Mouse (Mus musculus) liver, embryonic 15.5 days (tissue): ENCODE data around the gene Filip1. TPM values are rescaled to one million over a fixed set of nuclear protein-coding genes. Genes with fewer than 3 reads are reported as not detected.
"Not testable (repeated sequence)": the region's sequence is repeated elsewhere in the genome, so short reads cannot be mapped to it uniquely, and the experiment has no call there.

Experiments used
- ATAC-seq: fragments of 200-750 bp; cut with Nextera tagmentation; 2 replicates; pipeline ENCODE4 v1.8.0; 2017; ENCODE audit warnings: moderate number of reproducible peaks, mild to moderate bottlenecking, moderate library complexity; ENCODE audit not compliant: insufficient read depth
- H3K27ac ChIP-seq: fragments of 300-500 bp; sonication (generic); replicated peaks from 2 replicates; pipeline ENCODE4 v1.5.1; 2015; ENCODE audit warnings: mild to moderate bottlenecking, inconsistent platforms
- H3K27me3 ChIP-seq: fragments of 300-500 bp; sonication (generic); 2 replicates; pipeline ENCODE4 v1.6.1; 2015; ENCODE audit warnings: mild to moderate bottlenecking, inconsistent platforms
- H3K36me3 ChIP-seq: fragments of 300-500 bp; sonication (generic); replicated peaks from 2 replicates; pipeline ENCODE4 v1.6.1; 2015; ENCODE audit warnings: moderate library complexity, mild to moderate bottlenecking, inconsistent platforms
- H3K4me1 ChIP-seq: fragments of 300-500 bp; sonication (generic); replicated peaks from 2 replicates; pipeline ENCODE4 v1.6.1; 2015; ENCODE audit warnings: inconsistent platforms
- H3K4me2 ChIP-seq: fragments of 300-500 bp; sonication (generic); 2 replicates; pipeline ENCODE4 v1.6.1; 2015; ENCODE audit warnings: moderate library complexity, mild to moderate bottlenecking, inconsistent platforms
- H3K4me3 ChIP-seq: fragments of 300-500 bp; sonication (generic); replicated peaks from 2 replicates; pipeline ENCODE4 v1.5.1; 2015; ENCODE audit warnings: mild to moderate bottlenecking, inconsistent platforms
- H3K9ac ChIP-seq: fragments of 300-500 bp; sonication (generic); 2 replicates; pipeline ENCODE4 v1.6.1; 2015; ENCODE audit warnings: moderate library complexity, mild to moderate bottlenecking, inconsistent platforms
- H3K9me3 ChIP-seq: fragments of 300-500 bp; sonication (generic); replicated peaks from 2 replicates; pipeline ENCODE4 v1.6.1; 2016; ENCODE audit warnings: inconsistent platforms
- WGBS: fragments of 180-500 bp; shearing (Covaris S2); methylation state at CpG from one replicate; pipeline ENCODE4 v1.1.7; 2015; ENCODE audit warnings: mixed read lengths; ENCODE audit not compliant: insufficient replicate concordance; 5-methylcytosine and 5-hydroxymethylcytosine counted together
- polyA plus RNA-seq: library from polyadenylated mRNA; unstranded; fragments of >200 nt; fragmentation: Nextera tagmentation; extraction: Ambion mirVana; gene quantifications from 2 replicates; pipeline ENCODE4 v1.2.1, GENCODE M21; 2015

The Filip1 gene
- polyA plus RNA-seq = 0.67 and 0.90 TPM in 2 replicates

DNA sequence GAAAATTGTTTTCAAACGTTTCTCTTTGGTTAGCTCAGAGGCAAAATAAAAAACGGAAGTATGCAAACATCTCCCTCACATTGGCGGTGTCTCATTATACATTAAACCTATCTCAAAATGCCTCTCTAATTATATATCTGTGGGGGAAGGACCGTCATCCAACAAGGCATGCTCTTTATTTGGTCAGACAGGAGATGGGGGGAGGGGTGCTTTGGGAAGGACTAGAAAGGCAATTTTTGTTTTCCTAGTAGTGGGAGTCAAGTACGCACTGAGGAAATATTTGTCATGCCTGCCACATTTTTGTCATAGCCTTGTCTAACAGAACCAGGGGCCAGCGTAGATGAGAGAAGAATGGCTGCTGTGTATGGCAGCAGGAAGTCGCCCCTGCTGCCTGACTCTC is at the start of gene Filip1:
Gene Filip1, minus strand, starts transcription at position 101 of the 400 bp plus-strand sequence.
- H3K27ac ChIP-seq = no peak within 1 kb of the TSS
- no peak for ATAC-seq

DNA sequence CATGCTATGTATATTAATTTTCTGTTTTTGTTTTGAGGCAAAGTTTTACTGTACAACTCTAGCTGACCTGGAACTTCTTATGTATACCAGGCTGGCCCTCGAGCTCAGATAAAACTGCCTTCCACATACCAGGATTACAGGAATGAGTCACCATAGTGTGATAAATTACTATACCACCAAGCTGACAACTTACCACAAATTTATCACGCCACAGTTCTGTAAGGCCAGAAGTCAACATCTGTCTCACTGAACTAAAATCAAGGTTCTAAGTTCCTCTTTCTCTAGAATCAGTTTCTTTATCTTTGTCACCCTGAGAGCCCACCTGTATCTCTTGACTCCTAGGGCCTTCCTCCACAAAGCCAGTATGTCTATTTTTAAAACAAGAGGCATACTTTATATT is 45.0 kb upstream of the Filip1 start:
- H3K9ac ChIP-seq = no peak overlapping the region
- H3K4me3 ChIP-seq = no peak overlapping the region
- no peaks in the 10 kb centered on the region for H3K9me3 ChIP-seq
- ATAC-seq = no peak
- 14% methylated on average over 2 of the region's 2 CpGs for WGBS
- H3K4me1 ChIP-seq = no peaks in the 10 kb centered on the region
- H3K36me3 ChIP-seq = no peaks in the 10 kb centered on the region
- H3K27ac ChIP-seq = no peak overlapping the region
- no peak overlapping the region for H3K4me2 ChIP-seq
- H3K27me3 ChIP-seq = no peaks in the 10 kb centered on the region

More for the DNA sequence above, at the start of gene Filip1:
- 56% methylated on average over 7 of the region's 7 CpGs for WGBS
- Histone ChIP-seq H3K36me3 (no peaks in the 10 kb centered on the region), H3K9ac (no peak within 1 kb of the TSS), H3K4me3 (no peak within 1 kb of the TSS), H3K4me2 (no peak within 1 kb of the TSS), H3K4me1 (no peaks in the 10 kb centered on the region), H3K27me3 (no peaks in the 10 kb centered on the region), H3K9me3 (no peaks in the 10 kb centered on the region)

DNA sequence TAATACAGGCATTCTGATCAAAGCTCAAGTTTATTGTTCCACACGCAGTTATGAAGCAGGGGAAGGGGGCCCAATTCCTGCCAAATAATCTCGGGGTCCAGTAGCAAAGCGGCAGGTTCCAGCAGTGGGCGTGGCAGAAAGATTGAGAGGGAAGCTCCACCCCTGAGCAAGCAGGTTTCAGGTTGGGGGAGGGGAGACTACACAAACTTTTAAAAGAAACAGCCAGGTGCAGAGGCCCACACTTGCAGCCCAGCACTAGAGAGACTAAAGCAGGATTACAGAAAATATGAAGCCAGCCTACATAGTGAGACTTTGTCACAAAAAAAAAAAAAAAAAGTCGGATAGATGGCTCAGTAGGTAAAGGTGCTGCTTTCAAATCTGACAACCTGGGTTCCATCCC is 40.3 kb upstream of the Filip1 start:
- no peaks in the 10 kb centered on the region for H3K9me3 ChIP-seq
- H3K36me3 ChIP-seq = no peaks in the 10 kb centered on the region
- no peak overlapping the region for H3K4me2 ChIP-seq
- no peaks in the 10 kb centered on the region for H3K27me3 ChIP-seq
- H3K4me1 ChIP-seq = no peaks in the 10 kb centered on the region
- no peak for ATAC-seq
- H3K27ac ChIP-seq = no peak overlapping the region
- 62% methylated on average over 5 of the region's 5 CpGs for WGBS
- H3K4me3 ChIP-seq = no peak overlapping the region
- H3K9ac ChIP-seq = no peak overlapping the region

DNA sequence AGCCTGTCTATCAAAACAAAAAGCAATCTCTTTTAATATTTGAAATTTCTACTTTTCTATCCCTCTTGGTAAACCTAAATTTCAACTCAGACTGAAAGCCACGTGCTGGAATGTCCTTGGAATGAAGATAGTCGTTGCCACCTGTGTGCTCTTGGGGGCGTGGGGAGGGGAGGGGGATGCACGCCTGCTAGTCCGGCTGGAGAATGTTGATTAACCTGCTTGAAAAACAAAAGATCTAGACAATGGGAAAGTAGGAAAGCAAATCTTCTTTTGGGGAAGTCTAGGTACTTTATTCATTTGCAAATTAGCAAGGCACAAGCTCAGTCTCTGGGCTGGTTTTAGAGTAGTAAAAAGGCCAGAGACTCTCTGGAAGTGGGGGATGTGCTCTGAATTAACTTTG is 36.6 kb upstream of the Filip1 start:
- not testable (repeated sequence) for H3K27me3 ChIP-seq, H3K4me2 ChIP-seq, H3K9me3 ChIP-seq, H3K4me3 ChIP-seq, H3K36me3 ChIP-seq, H3K27ac ChIP-seq, ATAC-seq, H3K4me1 ChIP-seq, H3K9ac ChIP-seq
- WGBS = 56% methylated on average over 5 of the region's 5 CpGs

DNA sequence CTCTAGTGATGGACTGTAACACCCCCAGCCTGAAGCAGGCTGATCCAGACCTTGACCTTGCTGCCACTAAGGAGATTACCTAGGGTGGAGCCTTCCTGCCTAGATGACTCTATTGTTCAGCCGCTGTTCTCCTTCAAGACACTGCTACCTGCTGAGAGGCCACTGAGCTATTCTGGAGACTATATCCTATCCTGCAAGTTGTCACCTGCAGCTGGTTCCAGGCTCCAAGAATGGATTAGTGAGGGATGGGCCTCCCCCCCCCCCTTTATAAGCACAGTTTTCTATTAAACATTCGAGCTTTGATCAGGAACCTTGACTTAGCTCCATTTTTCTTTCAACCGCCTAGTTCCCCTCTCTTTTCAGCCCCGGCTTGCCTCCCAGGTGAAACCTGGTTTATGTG is 31.6 kb upstream of the Filip1 start:
- not testable (repeated sequence) for H3K27ac ChIP-seq, ATAC-seq, H3K4me1 ChIP-seq, H3K36me3 ChIP-seq, H3K27me3 ChIP-seq, H3K4me3 ChIP-seq, H3K9me3 ChIP-seq, H3K9ac ChIP-seq, H3K4me2 ChIP-seq
- 63% methylated on average over 4 of the region's 4 CpGs for WGBS

DNA sequence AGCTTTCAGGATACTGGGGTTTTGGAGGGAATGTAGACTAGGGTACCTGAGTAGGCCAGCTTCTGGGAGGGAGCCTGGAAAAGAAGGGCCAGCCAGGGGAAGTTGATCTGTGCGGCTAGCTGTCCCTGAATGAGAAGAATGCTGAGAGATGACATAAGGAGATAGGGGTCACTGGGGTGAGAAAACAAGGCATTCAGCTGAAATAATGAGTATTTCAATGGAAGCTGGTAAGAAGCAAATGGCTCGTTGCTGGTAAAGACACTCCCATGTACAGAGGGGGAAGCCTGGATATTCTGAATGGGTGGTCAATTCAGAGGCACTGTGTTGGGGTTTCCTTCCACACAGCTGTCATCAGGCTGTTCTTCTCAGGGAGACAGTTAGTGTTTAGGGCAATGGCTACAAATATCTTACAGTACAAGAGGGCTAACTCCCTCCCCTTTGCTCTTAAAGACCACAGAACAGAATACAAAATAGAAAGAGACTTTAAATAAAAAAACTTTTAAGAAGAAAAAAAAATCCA is 26.7 kb upstream of the Filip1 start:
- no peak for ATAC-seq
- Histone ChIP-seq H3K4me1 (no peaks in the 10 kb centered on the region), H3K27ac (no peak overlapping the region), H3K27me3 (no peaks in the 10 kb centered on the region), H3K4me2 (no peak overlapping the region), H3K4me3 (no peak overlapping the region), H3K9me3 (no peaks in the 10 kb centered on the region), H3K36me3 (no peaks in the 10 kb centered on the region), H3K9ac (no peak overlapping the region)
- WGBS = 35% methylated on average over 2 of the region's 2 CpGs

DNA sequence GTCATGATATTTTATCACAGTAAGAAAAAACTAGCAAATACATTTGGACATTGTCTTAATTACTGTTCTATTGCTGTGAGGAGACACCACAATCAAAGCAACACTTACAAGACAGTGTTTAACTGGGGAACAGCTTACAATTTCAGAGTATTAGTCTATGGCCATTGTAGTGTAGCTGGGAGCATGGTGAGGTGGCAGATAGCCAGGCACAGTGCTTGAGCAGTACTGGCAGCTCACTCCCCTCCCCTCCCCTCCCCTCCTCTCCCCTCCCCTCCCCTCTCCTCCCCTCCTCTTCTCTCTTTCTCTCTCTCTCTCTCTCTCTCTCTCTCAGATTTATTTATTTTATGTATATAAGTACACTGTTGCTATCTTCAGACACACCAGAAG is 25.3 kb upstream of the Filip1 start:
- Histone ChIP-seq H3K4me1 (no peaks in the 10 kb centered on the region), H3K9ac (no peak overlapping the region), H3K4me3 (no peak overlapping the region), H3K36me3 (no peaks in the 10 kb centered on the region), H3K9me3 (no peaks in the 10 kb centered on the region), H3K27ac (no peak overlapping the region), H3K4me2 (no peak overlapping the region), H3K27me3 (no peaks in the 10 kb centered on the region)
- ATAC-seq = no peak

DNA sequence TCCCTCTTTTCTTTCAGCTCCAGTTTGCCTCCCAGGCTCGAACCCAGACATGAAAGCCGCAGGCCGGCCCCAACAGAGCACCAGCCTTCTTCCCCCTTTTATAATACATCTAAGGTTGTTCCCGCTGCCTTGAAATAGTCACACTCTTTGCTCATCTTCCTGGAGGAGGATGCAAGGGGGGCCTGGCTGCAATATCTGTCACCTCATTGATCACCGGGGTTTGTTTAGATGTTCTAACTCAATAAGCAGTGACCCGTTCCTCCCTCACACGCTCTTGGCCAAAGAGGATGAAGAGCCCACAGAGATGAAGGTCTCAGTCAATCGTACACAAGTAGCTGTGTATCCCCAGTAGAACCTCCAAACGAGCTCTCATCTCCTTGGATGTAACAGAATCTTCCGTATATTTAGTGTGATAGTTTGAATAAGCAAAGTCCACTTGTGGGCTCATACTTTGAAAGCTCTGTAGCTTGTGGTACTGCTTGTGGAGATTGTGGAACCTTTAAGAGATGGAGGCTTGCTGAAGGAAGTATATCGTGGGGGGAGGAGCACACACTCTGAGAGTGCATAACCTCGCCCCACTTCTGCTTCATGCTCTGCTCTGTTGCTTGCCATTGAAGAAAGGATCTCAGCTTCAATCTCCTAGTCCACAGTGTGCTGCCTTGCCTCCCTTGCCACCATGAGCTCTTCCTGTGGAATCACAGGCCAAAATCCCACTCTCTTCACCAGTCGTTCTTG is 24.8 kb upstream of the Filip1 start:
- Histone ChIP-seq H3K4me1 (no peaks in the 10 kb centered on the region), H3K9me3 (no peaks in the 10 kb centered on the region)

DNA sequence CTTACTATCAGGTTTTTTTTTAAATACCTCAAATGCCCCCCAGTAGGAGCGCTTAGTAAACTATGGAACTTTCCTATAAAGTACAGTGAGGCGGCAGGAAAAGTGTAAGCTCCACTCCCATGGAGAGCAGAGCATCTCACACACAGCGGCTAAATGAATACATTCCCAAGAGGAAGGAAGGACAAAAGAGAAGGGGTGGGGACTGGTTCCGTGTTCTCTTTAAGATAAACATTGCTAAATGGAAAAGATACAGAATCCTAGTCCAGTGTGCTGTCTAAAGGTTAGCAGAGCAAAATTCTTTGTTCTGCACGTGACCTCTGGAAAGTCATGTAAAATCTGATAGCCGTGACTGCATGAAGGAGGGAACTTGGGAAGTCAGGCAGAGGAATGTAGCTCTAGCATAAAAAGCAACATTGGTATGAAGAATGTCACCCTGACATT is 13.9 kb upstream of the Filip1 start:
- Histone ChIP-seq H3K4me1 (peaks cover 4% of the 10 kb centered on the region; the same call in 1 of the 2 replicates), H3K4me2 (no peak overlapping the region), H3K27ac (no peak overlapping the region), H3K9me3 (no peaks in the 10 kb centered on the region), H3K9ac (no peak overlapping the region), H3K27me3 (no peaks in the 10 kb centered on the region), H3K4me3 (no peak overlapping the region), H3K36me3 (no peaks in the 10 kb centered on the region)
- WGBS = 49% methylated on average over 6 of the region's 6 CpGs
- no peak for ATAC-seq

More for the DNA sequence above, 24.8 kb upstream of the Filip1 start:
- Histone ChIP-seq H3K4me2 (no peak overlapping the region), H3K4me3 (no peak overlapping the region), H3K27ac (no peak overlapping the region), H3K27me3 (no peaks in the 10 kb centered on the region), H3K9ac (no peak overlapping the region), H3K36me3 (no peaks in the 10 kb centered on the region)
- WGBS = 65% methylated on average over 13 of the region's 13 CpGs
- ATAC-seq = no peak

DNA sequence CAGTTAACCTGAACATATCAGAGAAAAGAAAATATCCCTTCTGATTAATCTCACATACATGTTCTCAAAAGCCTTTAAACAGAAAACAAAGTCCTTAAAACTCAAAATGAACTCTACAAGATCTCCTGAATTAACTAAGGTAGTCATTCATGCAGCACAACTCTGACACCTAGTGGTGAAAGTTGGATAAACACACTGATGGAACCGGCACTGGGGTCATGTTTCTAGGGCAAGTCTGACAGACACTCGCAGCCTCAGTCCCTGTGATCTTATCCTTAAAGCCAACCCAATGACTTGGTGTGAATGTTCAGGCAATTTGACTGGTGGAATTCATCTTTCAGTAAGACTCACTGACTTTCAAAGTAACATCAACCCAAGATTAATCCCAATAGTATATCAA is 13.4 kb upstream of the Filip1 start:
- Histone ChIP-seq H3K9ac (no peak overlapping the region), H3K4me1 (peaks cover 4% of the 10 kb centered on the region; the same call in 1 of the 2 replicates), H3K9me3 (no peaks in the 10 kb centered on the region), H3K4me3 (no peak overlapping the region), H3K36me3 (no peaks in the 10 kb centered on the region), H3K4me2 (no peak overlapping the region), H3K27me3 (no peaks in the 10 kb centered on the region), H3K27ac (no peak overlapping the region)
- no peak for ATAC-seq
- WGBS = 1% methylated on average over 2 of the region's 2 CpGs

DNA sequence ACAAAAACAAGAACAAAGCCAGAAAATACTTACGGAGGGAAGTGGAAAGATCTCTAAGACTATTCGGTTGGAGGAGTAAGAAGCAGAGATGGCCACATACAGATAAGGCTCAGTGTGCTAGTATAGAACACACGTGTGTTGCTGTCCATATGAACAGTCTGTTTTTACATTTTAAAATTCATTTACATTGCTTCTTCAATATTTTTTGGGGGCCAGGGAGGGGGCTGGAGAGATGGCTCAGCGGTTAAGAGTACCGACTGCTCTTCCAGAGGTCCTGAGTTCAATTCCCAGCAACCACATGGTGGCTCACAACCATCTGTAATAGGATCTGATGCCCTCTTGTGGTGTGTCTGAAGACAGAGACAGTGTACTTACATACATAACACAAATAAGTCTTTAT is 12.7 kb upstream of the Filip1 start:
- not testable (repeated sequence) for H3K36me3 ChIP-seq, H3K9ac ChIP-seq, H3K4me1 ChIP-seq, H3K4me2 ChIP-seq, H3K27me3 ChIP-seq, H3K4me3 ChIP-seq, ATAC-seq, H3K9me3 ChIP-seq, H3K27ac ChIP-seq
- 68% methylated on average over 5 of the region's 5 CpGs for WGBS

DNA sequence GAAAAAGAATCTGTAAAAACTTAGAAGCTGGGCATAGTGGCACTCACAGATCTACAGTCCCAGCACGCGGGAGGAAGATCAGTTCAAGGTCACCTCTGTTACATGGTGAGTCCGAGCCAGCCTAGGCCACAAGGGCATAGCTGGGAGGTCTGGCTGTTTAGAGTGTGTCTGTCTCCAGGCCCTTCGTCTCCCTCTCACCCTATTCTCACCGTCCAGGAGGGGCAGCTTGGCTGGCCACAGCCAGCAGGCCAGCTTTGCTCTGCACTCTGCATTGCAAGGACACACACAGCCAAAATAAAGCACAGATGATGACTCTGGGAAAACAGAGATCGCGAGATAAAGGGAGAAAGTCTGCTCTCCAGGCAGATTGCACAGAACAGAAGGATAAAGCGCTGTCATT is 10.2 kb upstream of the Filip1 start:
- no peak overlapping the region for H3K4me2 ChIP-seq
- WGBS = 64% methylated on average over 8 of the region's 8 CpGs
- H3K36me3 ChIP-seq = no peaks in the 10 kb centered on the region
- H3K27me3 ChIP-seq = no peaks in the 10 kb centered on the region
- no peak for ATAC-seq
- no peaks in the 10 kb centered on the region for H3K9me3 ChIP-seq
- peaks cover 4% of the 10 kb centered on the region; the same call in 1 of the 2 replicates for H3K4me1 ChIP-seq
- no peak overlapping the region for H3K9ac ChIP-seq
- no peak overlapping the region for H3K27ac ChIP-seq
- H3K4me3 ChIP-seq = no peak overlapping the region
